Mouse (Mus musculus): ENCODE results near the gene Lcn4.

The Lcn4 gene

GRCm38 (mm10) chr2:26634629-26635488 is 36.2 kb downstream of the Lcn4 start:
- no peak for DNase-seq (ENCODE audit: low spot score in 2 of 2)

GRCm38 (mm10) chr2:26633953-26634530 is 37.0 kb downstream of the Lcn4 start:
- no peak for DNase-seq (ENCODE audit: low spot score in 2 of 2)

- no peak for DNase-seq (ENCODE audit: low spot score in 2 of 2)
Observed at GRCm38 (mm10) chr2:26632541-26633395, 38.3 kb downstream of the Lcn4 start.

GRCm38 (mm10) chr2:26628792-26629437 is 42.2 kb downstream of the Lcn4 start:
- DNase-seq (ENCODE audit: low spot score in 2 of 2): no peak

GRCm38 (mm10) chr2:26627921-26628739 is 43.0 kb downstream of the Lcn4 start, which contains the start of gene Fam69b:
Gene Fam69b, plus strand, starts transcription at chr2:26628457.
- peak; percentile 50 to 85 for DNase-seq (ENCODE audit: low spot score in 2 of 2)

- no peak for DNase-seq (ENCODE audit: low spot score in 2 of 2)
Observed at GRCm38 (mm10) chr2:26626081-26626480, 45.0 kb downstream of the Lcn4 start.

- no peak for DNase-seq (ENCODE audit: low spot score in 2 of 2)
Observed at GRCm38 (mm10) chr2:26625419-26625818, 45.7 kb downstream of the Lcn4 start.

- DNase-seq (ENCODE audit: low spot score in 2 of 2): no peak
Observed at GRCm38 (mm10) chr2:26622984-26623383, 48.1 kb downstream of the Lcn4 start.

GRCm38 (mm10) chr2:26621246-26621645 is 49.8 kb downstream of the Lcn4 start:
- no peak for DNase-seq (ENCODE audit: low spot score in 2 of 2)

GRCm38 (mm10) chr2:26617928-26618327 is 53.2 kb downstream of the Lcn4 start:
- DNase-seq (ENCODE audit: low spot score in 2 of 2): no peak

Data from cerebellum, postnatal 4 days (tissue).